Mouse (Mus musculus): ENCODE results near the gene Fam53b. TPM values are rescaled to one million over a fixed set of nuclear protein-coding genes. Genes with fewer than 3 reads are reported as not detected.
A peak's percentile ranks its signal among the peaks of the same experiment; 100 is the strongest.

The Fam53b gene
- total and polyA plus RNA-seq, 3 experiments: 15.6 to 30.9 (median 22.1) TPM

DNA sequence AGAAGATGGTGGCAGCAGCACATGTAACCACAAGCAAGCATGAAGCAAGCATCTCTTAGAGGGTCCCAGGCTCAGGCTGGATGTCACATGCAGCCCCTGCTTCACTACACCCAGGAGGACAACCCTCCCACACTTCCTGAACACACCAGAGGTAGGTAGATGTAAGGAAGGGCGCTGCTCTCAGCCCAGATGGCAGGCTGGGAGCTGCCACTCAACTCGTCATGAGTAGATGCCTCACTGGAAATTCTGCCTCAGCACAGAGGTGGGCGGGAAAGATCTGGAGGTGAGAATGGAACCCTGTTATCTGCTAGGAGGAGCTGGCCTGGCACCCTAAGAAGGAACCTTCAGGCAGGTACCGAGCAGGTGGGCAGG, 45.7 kb downstream of the Fam53b start:
- Histone ChIP-seq H3K36me3 (replicated peaks in 1 of 2; ENCODE audit: control insufficient read depth in 1 of 2, insufficient read depth in 1 of 2, low read length in 1 of 2) (peaks cover 24 to 62% of the 10 kb centered on the region in 2 experiments), H3K27ac (ENCODE audit: insufficient read depth, low read depth) (peak overlapping the region; percentile 76), H3K9me3 (replicated peaks; ENCODE audit: low read length) (no peaks in the 10 kb centered on the region), H3K9ac (ENCODE audit: insufficient read depth, low read depth) (no peak overlapping the region), H3K27me3 (replicated peaks) (no peaks in the 10 kb centered on the region), H3K4me2 (ENCODE audit: insufficient read depth, low read depth, poor library complexity, severe bottlenecking) (no peak overlapping the region; the same call in 1 of the 2 replicates), H3K4me1 (ENCODE audit: control insufficient read depth in 1 of 2, insufficient read depth in 2 of 2) (peaks cover 58 to 97% of the 10 kb centered on the region in 2 experiments), H3K79me2 (replicated peaks; ENCODE audit: control insufficient read depth, extremely low read depth, insufficient read depth, poor library complexity, severe bottlenecking) (peaks cover 5% of the 10 kb centered on the region; the same call in 1 of the 2 replicates), H3K4me3 (replicated peaks in 1 of 3; ENCODE audit: low read depth in 2 of 3, low read length in 2 of 3, poor library complexity in 1 of 3) (peak overlapping the region in 1 of 3 experiments; percentile 19)
- dilution Hi-C loops (cut with MboI; ENCODE audit: extremely low pct_ligation_motif_present, extremely low pct_unique_long_range_greater_than_20kb, low sequenced_read_pairs) (no loop called here), in situ Hi-C loops (cut with MboI; ENCODE audit: low pct_ligation_motif_present, low pct_unique_long_range_greater_than_20kb, low sequenced_read_pairs) (loop anchor here (5.0 kb wide), 1 partner anchor 39 kb away; no protein-coding TSS in a partner anchor)
- TF ChIP-seq IRF4 (IDR thresholded peaks at IDR 0.05; ENCODE audit: low read depth, low read length) (0 out of 2 replicates have a peak, but pooled peaks have one; percentile 26), BHLHE40 (IDR thresholded peaks at IDR 0.05; ENCODE audit: low read depth, low read length) (peak; percentile 41; the same call in 1 of the 2 replicates), GABPA (IDR thresholded peaks at IDR 0.05; ENCODE audit: insufficient replicate concordance, low read depth, low read length) (no peak), JUN (IDR thresholded peaks at IDR 0.05; ENCODE audit: insufficient read depth, low read depth, low read length) (peak; percentile 16; the same call in 1 of the 2 replicates), ELF1 (IDR thresholded peaks at IDR 0.05; ENCODE audit: low read depth, low read length) (peak; percentile 46; the same call in 1 of the 2 replicates), MEF2A (IDR thresholded peaks at IDR 0.05; ENCODE audit: borderline replicate concordance, low read depth, low read length) (no peak), MYC (IDR thresholded peaks at IDR 0.05; ENCODE audit: low read depth, low read length) (peak; percentile 46; the same call in 1 of the 2 replicates), ETS1 (conservative IDR thresholded peaks at IDR 0.05; ENCODE audit: low read depth, low read length) (peak; percentile 56), MAX (IDR thresholded peaks at IDR 0.05; ENCODE audit: low read length) (0 out of 2 replicates have a peak, but pooled peaks have one; percentile 40)
- DNase-seq (ENCODE audit: extremely low read depth): peak; percentile 59

DNA sequence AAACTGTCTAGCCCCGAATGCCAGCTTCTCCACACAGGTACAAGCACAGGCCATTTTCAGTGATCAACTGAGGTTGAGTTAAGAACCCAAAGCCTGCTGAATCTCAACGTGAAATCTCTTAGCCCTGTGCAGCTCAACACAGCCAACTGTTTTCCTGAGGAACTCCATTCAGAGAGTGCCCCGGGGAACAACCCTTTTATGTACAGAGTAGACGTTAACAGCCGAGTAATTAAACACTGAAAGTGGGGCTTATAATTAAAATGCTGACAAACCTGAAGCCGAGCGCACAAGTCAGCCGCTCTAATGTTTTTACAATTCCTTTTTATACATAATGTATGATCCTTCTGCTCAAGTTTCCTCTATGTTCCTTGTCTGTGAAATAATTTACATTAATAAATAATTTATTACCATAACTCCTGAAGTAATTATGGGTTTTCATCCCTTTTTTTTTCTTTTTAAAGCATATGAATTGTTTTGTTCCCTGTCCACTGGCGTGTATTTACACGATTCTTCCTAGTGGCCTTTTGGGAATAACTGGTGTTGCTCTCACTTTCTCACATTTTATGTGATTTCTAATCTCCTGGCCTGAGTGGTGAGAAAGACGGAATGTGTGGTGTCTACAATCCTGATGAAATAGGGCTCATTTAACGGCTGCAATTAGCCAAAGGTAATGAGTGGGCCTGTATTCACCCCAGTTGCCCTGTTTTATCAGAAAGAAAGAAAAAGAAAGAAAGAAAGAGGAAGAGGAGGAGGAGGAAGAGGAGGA, 46.3 kb downstream of the Fam53b start:
- no peak overlapping the region for H3K4me3 ChIP-seq (replicated peaks in 1 of 3; ENCODE audit: low read depth in 2 of 3, low read length in 2 of 3, poor library complexity in 1 of 3)
- peak overlapping the region; percentile 20 for H3K9ac ChIP-seq (ENCODE audit: insufficient read depth, low read depth)
- no peak for DNase-seq (ENCODE audit: extremely low read depth)
- dilution Hi-C loops (cut with MboI; ENCODE audit: extremely low pct_ligation_motif_present, extremely low pct_unique_long_range_greater_than_20kb, low sequenced_read_pairs): no loop called here
- H3K36me3 ChIP-seq (replicated peaks in 1 of 2; ENCODE audit: control insufficient read depth in 1 of 2, insufficient read depth in 1 of 2, low read length in 1 of 2): peaks cover 24 to 60% of the 10 kb centered on the region in 2 experiments
- peaks cover 61 to 97% of the 10 kb centered on the region in 2 experiments for H3K4me1 ChIP-seq (ENCODE audit: control insufficient read depth in 1 of 2, insufficient read depth in 2 of 2)
- peaks cover 7% of the 10 kb centered on the region; the same call in 1 of the 2 replicates for H3K79me2 ChIP-seq (replicated peaks; ENCODE audit: control insufficient read depth, extremely low read depth, insufficient read depth, poor library complexity, severe bottlenecking)
- in situ Hi-C loops (cut with MboI; ENCODE audit: low pct_ligation_motif_present, low pct_unique_long_range_greater_than_20kb, low sequenced_read_pairs): loop anchor here (5.0 kb wide), 1 partner anchor 40 kb away; no protein-coding TSS in a partner anchor
- H3K9me3 ChIP-seq (replicated peaks; ENCODE audit: low read length): no peaks in the 10 kb centered on the region
- peak overlapping the region; percentile 76 for H3K27ac ChIP-seq (ENCODE audit: insufficient read depth, low read depth)
- H3K4me2 ChIP-seq (ENCODE audit: insufficient read depth, low read depth, poor library complexity, severe bottlenecking): no peak overlapping the region
- TF ChIP-seq RAD21 (IDR thresholded peaks at IDR 0.05; ENCODE audit: low read depth, low read length) (no peak), POLR2A (IDR thresholded peaks at IDR 0.05; ENCODE audit: low read depth, low read length) (no peak), ZKSCAN1 (IDR thresholded peaks at IDR 0.05; ENCODE audit: borderline replicate concordance, low read depth, low read length) (no peak), PAX5 (IDR thresholded peaks at IDR 0.05; ENCODE audit: low read length) (no peak), TCF12 (IDR thresholded peaks at IDR 0.05; ENCODE audit: low read depth, low read length) (no peak), MYC (IDR thresholded peaks at IDR 0.05; ENCODE audit: low read depth, low read length) (no peak), E2F4 (IDR thresholded peaks at IDR 0.05; ENCODE audit: insufficient replicate concordance, low read depth, low read length) (no peak), ZMIZ1 (IDR thresholded peaks at IDR 0.05; ENCODE audit: low read depth, low read length) (no peak), TBP (conservative IDR thresholded peaks at IDR 0.05; ENCODE audit: low read depth, low read length) (no peak), MAX (IDR thresholded peaks at IDR 0.05; ENCODE audit: low read length) (no peak)
- H3K27me3 ChIP-seq (replicated peaks): no peaks in the 10 kb centered on the region

All from CH12.LX (cell line).